Mouse (Mus musculus) myocyte (in vitro differentiated cells): ENCODE results near the gene Aars.

Experiments used
- CEBPB ChIP-seq: IDR thresholded peaks from 2 replicates; pipeline ENCODE4 v1.6.1; 2011; ENCODE audit warnings: mild to moderate bottlenecking, moderate library complexity; ENCODE audit not compliant: poor library complexity, insufficient read depth, severe bottlenecking
- MAX ChIP-seq: IDR thresholded peaks from one replicate; pipeline ENCODE4 v1.6.1; 2011; ENCODE audit warnings: low read depth, mild to moderate bottlenecking, control low read depth
- MYOG ChIP-seq, 3 experiments: IDR thresholded peaks; one replicate each; pipeline ENCODE4 v1.6.1; 2011; ENCODE audit warnings: control low read depth in 2 of 3, low read depth in 2 of 3, mild to moderate bottlenecking in 2 of 3; ENCODE audit not compliant: insufficient read length in 2 of 3, control insufficient read depth in 1 of 3, insufficient read depth in 1 of 3
- POLR2A ChIP-seq: IDR thresholded peaks from one replicate; pipeline ENCODE4 v1.6.1; 2011; ENCODE audit warnings: low read depth, mild to moderate bottlenecking, control low read depth, moderate library complexity; ENCODE audit not compliant: insufficient read length
- POLR2AphosphoS2 ChIP-seq: IDR thresholded peaks from one replicate; pipeline ENCODE4 v1.6.1; 2011; ENCODE audit warnings: low read depth, control low read depth; ENCODE audit not compliant: insufficient read length
- TCF12 ChIP-seq: IDR thresholded peaks from one replicate; pipeline ENCODE4 v1.6.1; 2011; ENCODE audit warnings: mild to moderate bottlenecking, control low read depth; ENCODE audit not compliant: poor library complexity, insufficient read depth, severe bottlenecking

- TF ChIP-seq POLR2A: no peak
- TF ChIP-seq MYOG (IDR thresholded peaks at IDR 0.05; ENCODE audit: control insufficient read depth in 1 of 3, insufficient read depth in 1 of 3, insufficient read length in 2 of 3, low read depth in 2 of 3): no peak
- no peak for TF ChIP-seq CEBPB
- TF ChIP-seq POLR2AphosphoS2: no peak
- no peak for TF ChIP-seq TCF12
- TF ChIP-seq MAX: no peak
Observed at GRCm38 (mm10) chr8:111055661-111056060, 22.7 kb downstream of the Aars start.
